Mouse (Mus musculus) Muller cell, postnatal 12 days (primary cell): Measurements from ENCODE around the gene Gmeb2.
A peak's percentile ranks its signal among the peaks of the same experiment; 100 is the strongest.

Source experiments
- DNase-seq: peaks from one replicate; pipeline ENCODE4 v3.0.0-alpha.2; 2015; ENCODE audit errors: inconsistent ontology term

The Gmeb2 gene

GRCm38 (mm10) chr2:181287958-181288350 lies at the start of gene Gmeb2:
Gmeb2 (minus strand) TSS chr2:181288035.
- DNase-seq = peak; percentile 96

- no peak for DNase-seq
Measured at GRCm38 (mm10) chr2:181334023-181334422, 46.2 kb upstream of the Gmeb2 start.

DNA sequence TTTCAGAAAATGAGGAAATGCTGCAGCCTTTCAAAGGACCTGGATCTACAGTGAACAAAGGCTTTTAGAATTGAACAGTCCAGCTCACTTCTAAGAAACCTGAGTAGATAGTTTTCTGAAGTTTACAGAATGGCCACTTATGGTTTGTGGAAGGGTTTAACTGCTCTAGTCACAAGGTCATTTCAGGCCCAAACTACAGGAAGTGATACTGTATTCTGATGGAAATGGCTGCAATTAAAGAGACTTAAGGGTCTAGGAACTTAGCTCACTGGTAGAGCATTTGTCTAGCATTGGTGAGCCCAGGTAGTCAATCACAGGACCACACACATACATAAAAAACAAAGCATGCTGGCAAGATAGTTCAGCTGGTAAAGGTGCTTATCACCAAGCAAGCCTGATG lies 44.7 kb upstream of the Gmeb2 start:
- DNase-seq = no peak

- DNase-seq = no peak
Measured at GRCm38 (mm10) chr2:181326098-181326497, 38.3 kb upstream of the Gmeb2 start.

- no peak for DNase-seq
Measured at GRCm38 (mm10) chr2:181322136-181322535, 34.3 kb upstream of the Gmeb2 start.

DNA sequence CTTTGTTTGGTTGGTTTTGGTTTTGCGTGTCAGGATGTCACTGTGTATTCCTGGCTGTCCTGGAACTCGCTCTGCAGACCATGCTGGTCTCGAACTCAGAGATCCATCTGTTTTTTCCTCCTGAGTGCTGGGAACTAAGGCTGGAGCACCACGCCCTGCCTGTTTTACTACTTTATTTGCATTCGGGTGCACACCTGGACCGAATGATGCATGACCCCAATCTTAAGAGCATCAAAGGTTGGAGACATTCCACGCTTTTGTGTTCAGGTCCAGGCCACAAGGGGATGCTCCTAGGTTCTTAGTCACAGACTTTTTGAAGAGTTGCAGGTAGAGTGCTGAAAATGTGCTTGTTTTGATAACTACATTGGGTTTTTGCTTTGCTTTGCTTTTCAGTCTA lies 32.3 kb upstream of the Gmeb2 start:
- no peak for DNase-seq

GRCm38 (mm10) chr2:181319248-181320102 lies 31.6 kb upstream of the Gmeb2 start, which contains the start of gene Rtel1:
Rtel1 (plus strand) TSS chr2:181319739.
- DNase-seq = peak; percentile 84

DNA sequence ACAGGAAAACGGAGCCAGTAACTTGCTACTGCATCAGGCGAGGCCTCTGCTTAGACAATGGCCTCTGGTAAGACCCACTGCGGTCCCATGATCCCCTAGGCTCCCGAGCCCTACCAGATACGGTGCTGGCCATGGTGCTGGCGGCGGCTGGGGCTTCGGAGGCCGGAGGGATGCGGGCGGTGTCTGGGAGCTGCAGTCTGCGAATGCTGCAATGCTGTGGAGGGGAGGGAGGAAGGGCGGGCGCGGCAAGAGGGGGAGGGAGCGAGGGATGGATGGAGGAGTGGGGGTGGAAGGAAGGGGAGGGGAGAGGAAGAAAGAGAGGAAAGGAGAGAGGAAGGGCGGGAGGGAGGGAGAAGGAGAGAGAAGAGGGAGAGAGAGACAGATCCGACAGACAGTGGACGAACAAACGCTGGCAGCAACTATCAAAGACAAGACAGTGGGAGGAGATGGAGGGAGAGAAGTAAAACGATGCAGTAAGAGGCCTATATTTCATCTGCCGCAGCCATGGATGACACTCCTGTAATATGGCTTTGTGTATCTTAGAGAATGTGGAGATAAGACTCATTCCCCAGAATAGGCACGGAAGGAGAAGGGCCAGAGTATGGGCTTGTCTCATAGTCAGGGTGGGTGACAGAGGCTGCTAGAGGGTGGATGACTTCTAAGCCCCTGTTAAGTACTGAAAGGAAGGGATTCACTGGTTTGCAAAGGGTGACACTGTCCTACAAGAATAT lies 26.4 kb upstream of the Gmeb2 start, which contains the start of gene Stmn3:
Stmn3 (minus strand) TSS at position 421 of the 731 bp plus-strand sequence.
- peak; percentile 76 for DNase-seq

- DNase-seq = no peak
Measured at GRCm38 (mm10) chr2:181313344-181314079, 25.7 kb upstream of the Gmeb2 start.

- DNase-seq = no peak
Measured at GRCm38 (mm10) chr2:181313006-181313343, 25.1 kb upstream of the Gmeb2 start.

DNA sequence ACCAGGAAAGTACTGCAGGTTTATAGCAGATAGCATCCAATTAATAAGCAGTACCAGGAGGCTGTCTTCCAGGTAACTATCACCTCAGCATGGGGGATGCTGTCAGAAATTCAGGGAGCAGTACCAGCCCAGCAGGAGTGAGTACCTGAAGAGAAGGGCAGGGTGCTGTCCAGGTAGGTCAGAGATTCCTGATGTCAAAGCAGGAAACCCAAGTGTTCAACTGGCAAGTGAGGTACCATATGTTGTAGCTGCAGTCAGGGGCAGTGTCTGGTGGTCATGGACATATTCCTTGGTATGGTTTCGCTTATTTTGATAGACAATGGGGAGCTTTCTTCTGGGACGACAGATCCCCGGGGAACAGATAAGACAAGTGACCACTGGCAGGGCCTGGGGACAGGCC lies 24.6 kb upstream of the Gmeb2 start:
- no peak for DNase-seq

DNA sequence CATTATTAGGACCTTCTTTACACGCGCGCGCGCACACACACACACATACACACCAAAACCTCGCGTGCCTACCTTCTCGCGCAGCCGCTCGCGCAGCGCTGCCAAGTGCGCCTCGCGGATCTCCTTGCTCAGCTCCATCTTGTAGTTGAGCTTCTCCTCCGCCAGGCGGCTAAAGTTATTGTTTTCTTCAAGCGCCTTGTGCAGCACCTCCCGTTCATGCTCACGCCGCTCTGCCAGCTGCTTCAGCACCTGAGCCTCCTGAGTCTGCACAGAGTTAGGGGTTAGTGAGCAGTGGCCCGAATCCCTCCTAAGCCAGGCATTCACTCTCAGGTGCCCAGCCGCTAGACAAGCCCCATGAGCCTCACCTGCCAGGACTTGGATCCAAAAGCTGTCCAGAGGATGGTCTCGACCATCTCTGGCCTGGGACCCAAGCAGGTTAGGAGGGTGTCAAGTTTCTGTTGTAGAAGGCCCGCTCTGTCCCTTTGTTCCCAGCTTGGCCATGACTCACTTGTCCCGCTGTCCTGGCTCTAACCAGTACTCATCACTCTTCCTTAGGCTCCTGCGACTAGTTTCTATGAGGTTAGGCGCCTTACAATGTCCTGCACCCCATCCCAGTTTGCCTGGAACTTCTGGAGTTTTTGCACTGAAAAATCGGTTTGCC lies 19.4 kb upstream of the Gmeb2 start:
- DNase-seq = no peak

- no peak for DNase-seq
Measured at GRCm38 (mm10) chr2:181304944-181305343, 17.1 kb upstream of the Gmeb2 start.

DNA sequence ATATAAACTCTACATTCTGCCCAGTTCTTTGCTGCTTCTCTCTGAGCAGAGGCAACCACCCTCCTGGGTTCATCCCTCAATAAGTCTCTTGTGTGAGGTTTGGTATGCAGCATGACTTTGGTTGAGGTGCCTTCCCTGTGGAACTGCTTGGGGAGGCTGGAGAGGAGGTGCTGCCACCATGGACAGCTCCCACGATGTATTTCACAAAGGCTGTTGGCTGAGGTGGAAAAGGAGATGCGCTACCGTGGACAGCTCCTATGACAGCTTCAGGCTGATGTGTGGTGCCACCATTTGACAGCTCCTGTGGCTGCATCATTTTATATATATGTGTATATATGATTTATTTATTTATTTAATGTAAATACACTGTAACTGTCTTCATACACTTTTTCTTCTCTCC lies 14.2 kb upstream of the Gmeb2 start:
- peak; percentile 26 for DNase-seq

- no peak for DNase-seq
Measured at GRCm38 (mm10) chr2:181290937-181291336, 3.1 kb upstream of the Gmeb2 start.

- DNase-seq = peak; percentile 19
Measured at GRCm38 (mm10) chr2:181288691-181289090, 856 bp upstream of the Gmeb2 start.

GRCm38 (mm10) chr2:181287338-181287957 lies 387 bp downstream of the Gmeb2 start:
- peak; percentile 82 for DNase-seq

- peak; percentile 10 for DNase-seq
Measured at GRCm38 (mm10) chr2:181286629-181287337, 1.1 kb downstream of the Gmeb2 start.

DNA sequence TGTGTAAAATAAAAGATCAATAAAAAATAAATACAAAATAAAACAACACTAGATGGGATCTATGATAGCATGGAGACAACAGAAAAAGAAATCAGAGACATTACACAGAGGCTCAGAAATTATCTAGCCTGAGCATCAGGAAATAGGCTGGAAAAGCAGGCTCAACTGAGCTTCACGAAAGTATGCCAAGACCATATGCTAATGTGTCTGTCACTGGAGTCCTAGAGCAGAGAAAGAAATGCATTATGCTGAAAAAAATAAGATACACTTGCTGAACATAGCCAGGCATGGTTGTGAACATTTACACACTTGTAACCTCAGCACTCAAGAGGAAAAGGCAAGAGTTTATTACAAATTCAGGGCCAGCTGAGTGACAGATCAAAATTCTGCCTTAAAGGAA lies 7.9 kb downstream of the Gmeb2 start:
- no peak for DNase-seq

DNA sequence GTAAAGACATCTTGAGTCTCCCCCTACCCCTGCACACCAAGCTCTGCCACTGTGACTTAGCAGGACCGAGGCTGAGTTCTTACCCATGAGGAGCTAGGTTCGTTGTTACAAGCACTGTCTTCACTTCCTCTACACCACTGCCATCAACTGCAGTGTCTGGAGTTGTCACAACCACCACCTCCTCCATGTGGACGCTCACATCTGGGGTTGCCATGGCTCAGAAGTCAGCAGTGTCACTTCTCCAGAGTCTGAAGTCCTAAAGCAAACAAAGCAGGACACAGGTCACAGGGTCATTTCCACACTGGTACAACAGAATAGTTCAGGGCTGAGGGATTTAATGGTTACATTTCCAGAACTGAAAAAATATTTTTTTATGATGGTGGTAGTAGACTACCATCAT lies 10.0 kb downstream of the Gmeb2 start:
- no peak for DNase-seq

DNA sequence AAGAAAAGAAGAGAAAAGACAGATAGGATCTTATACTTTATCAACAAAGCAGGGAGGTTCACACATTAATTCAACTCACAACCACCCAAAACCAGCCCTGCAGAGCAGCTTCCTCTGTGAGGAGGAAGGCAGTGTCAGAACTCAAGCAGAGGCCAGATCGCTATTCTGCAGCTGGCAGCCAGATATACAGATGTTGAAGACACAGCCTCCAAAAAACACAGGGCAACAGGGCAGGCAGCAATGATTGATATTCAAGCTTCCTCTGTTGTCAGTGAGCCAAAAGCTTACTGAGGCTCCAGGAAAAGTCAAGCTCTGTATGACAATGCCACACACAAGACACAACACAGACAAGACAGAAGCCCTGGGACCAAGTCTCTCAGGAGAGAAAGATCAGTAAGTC lies 11.1 kb downstream of the Gmeb2 start:
- no peak for DNase-seq
